Mouse (Mus musculus) liver, adult 2 months (tissue): Measurements from ENCODE around the gene Lrch3.

ENCODE experiments used
- CTCF ChIP-seq: fragments of 200-500 bp; IDR thresholded peaks from 2 replicates; pipeline ENCODE4 v1.5.1; 2011; ENCODE audit warnings: low read depth, low read length, control low read depth
- POLR2A ChIP-seq: fragments of 200-500 bp; IDR thresholded peaks from 2 replicates; pipeline ENCODE4 v1.6.1; 2011; ENCODE audit warnings: low read length, control low read depth; ENCODE audit not compliant: insufficient read depth; ENCODE audit errors: extremely low read depth

DNA sequence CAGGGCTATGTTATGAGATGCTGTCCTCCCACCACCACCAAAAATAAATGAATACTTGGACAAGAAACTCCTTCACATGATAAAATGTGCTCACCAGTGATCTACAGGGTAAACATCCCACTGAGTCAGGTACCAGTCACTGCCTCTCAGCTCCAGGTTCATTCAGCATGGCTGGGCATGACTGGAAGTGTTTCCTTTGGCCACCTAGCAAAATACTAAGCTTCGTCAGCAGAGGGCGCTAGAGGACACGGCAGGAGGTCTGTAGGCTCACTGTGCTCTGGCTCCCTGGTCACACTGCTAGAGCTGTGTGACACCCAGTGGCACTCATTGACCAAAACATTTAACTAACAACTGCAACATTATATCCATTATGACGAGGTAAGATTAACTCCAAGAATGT, 109.8 kb downstream of the Lrch3 start:
- peak; percentile 99 for TF ChIP-seq CTCF
- no peak for TF ChIP-seq POLR2A
